Mouse (Mus musculus) liver, embryonic 11.5 days (tissue): ENCODE measurements at regions not wholly inside any gene's neighbourhood (a gene's known extent, or its start where the extent isn't known, plus 50 kb on each side); places are given as distances from the start of the nearest gene placed in this dataset.

ENCODE experiments used
- ATAC-seq: fragments of 200-750 bp; cut with Nextera tagmentation; replicated peaks from 2 replicates; pipeline ENCODE4 v1.8.0; 2017; ENCODE audit warnings: moderate number of reproducible peaks, mild to moderate bottlenecking, moderate TSS enrichment, moderate library complexity; ENCODE audit not compliant: low FRiP score
- DNase-seq: peaks from one replicate; pipeline ENCODE4 v3.0.0-alpha.2; 2017; ENCODE audit warnings: low spot score
- H3K27ac ChIP-seq: fragments of 300-500 bp; sonication (generic); 2 replicates; pipeline ENCODE4 v1.5.1; 2014; ENCODE audit warnings: mild to moderate bottlenecking, low read depth, low read length, control low read depth
- H3K27me3 ChIP-seq: fragments of 300-500 bp; sonication (generic); replicated peaks from 2 replicates; pipeline ENCODE4 v1.6.1; 2014; ENCODE audit warnings: low read length, mixed read lengths; ENCODE audit not compliant: control insufficient read depth, insufficient read depth
- H3K36me3 ChIP-seq: fragments of 300-500 bp; sonication (generic); 2 replicates; pipeline ENCODE4 v1.6.1; 2014; ENCODE audit warnings: mild to moderate bottlenecking, low read length, moderate library complexity, mixed read lengths; ENCODE audit not compliant: control insufficient read depth, insufficient read depth
- H3K4me1 ChIP-seq: fragments of 300-500 bp; sonication (generic); replicated peaks from 2 replicates; pipeline ENCODE4 v1.6.1; 2014; ENCODE audit warnings: low read length, mixed read lengths; ENCODE audit not compliant: control insufficient read depth, insufficient read depth
- H3K4me2 ChIP-seq: fragments of 300-500 bp; sonication (generic); 2 replicates; pipeline ENCODE4 v1.6.1; 2014; ENCODE audit warnings: mild to moderate bottlenecking, control low read depth, moderate library complexity
- H3K4me3 ChIP-seq: fragments of 300-500 bp; sonication (generic); 2 replicates; pipeline ENCODE4 v1.5.1; 2014; ENCODE audit warnings: low read depth, low read length, control low read depth
- H3K9ac ChIP-seq: fragments of 300-500 bp; sonication (generic); 2 replicates; pipeline ENCODE4 v1.6.1; 2014; ENCODE audit warnings: low read depth, low read length, control low read depth
- H3K9me3 ChIP-seq: fragments of 300-500 bp; sonication (generic); 2 replicates; pipeline ENCODE4 v1.6.1; 2016; ENCODE audit warnings: low read length, inconsistent platforms, mixed read lengths; ENCODE audit not compliant: control insufficient read depth
- WGBS: fragments of 180-500 bp; shearing (Covaris S2); extraction: QIAGEN DNeasy Blood & Tissue Kit; methylation state at CpG from one replicate; pipeline ENCODE4 v1.1.7; 2014; 5-methylcytosine and 5-hydroxymethylcytosine counted together

- DNase-seq (peak; percentile 76), ATAC-seq (peak; percentile 59; the same call in 1 of the 2 replicates)
- H3K4me1 ChIP-seq, result no peaks in the 10 kb centered on the region
- H3K36me3 ChIP-seq, result no peaks in the 10 kb centered on the region
- H3K27me3 ChIP-seq, result peaks cover 7% of the 10 kb centered on the region
- 7% methylated on average over 15 of the region's 15 CpGs for WGBS
- no peaks in the 10 kb centered on the region for H3K9me3 ChIP-seq
- H3K4me3 ChIP-seq, result no peak overlapping the region
- no peak overlapping the region for H3K27ac ChIP-seq
- H3K4me2 ChIP-seq, result peak overlapping the region; percentile 27
- H3K9ac ChIP-seq, result no peak overlapping the region
These were observed 58.8 kb upstream of the Dlk1 start for GRCm38 (mm10) chr12:109393795-109394194.

- no peak for DNase-seq
- H3K4me3 ChIP-seq, result no peak overlapping the region
- no peaks in the 10 kb centered on the region for H3K4me1 ChIP-seq
- H3K27me3 ChIP-seq, result peaks cover 7% of the 10 kb centered on the region
- H3K27ac ChIP-seq, result no peak overlapping the region
- H3K4me2 ChIP-seq, result no peak overlapping the region
- no peaks in the 10 kb centered on the region for H3K36me3 ChIP-seq
- no peak overlapping the region for H3K9ac ChIP-seq
- no peak for ATAC-seq
- WGBS, result 85% methylated on average over 11 of the region's 11 CpGs
- no peaks in the 10 kb centered on the region for H3K9me3 ChIP-seq
These were observed 58.2 kb upstream of the Dlk1 start for GRCm38 (mm10) chr12:109394396-109394795.

GRCm38 (mm10) chr12:109396614-109397013 lies 56.0 kb upstream of the Dlk1 start:
- Histone ChIP-seq H3K9ac (no peak overlapping the region), H3K27me3 (peaks cover 7% of the 10 kb centered on the region), H3K36me3 (no peaks in the 10 kb centered on the region), H3K4me2 (no peak overlapping the region), H3K4me3 (no peak overlapping the region), H3K27ac (no peak overlapping the region), H3K9me3 (no peaks in the 10 kb centered on the region), H3K4me1 (peaks cover 6% of the 10 kb centered on the region; the same call in 1 of the 2 replicates)
- ATAC-seq (no peak), DNase-seq (no peak)
- WGBS, result 82% methylated on average over 6 of the region's 6 CpGs

- Histone ChIP-seq H3K27me3 (peaks cover 7% of the 10 kb centered on the region), H3K27ac (0 out of 2 replicates have a peak overlapping the region, but pooled peaks have one; percentile 19), H3K4me1 (peaks cover 12% of the 10 kb centered on the region), H3K36me3 (no peaks in the 10 kb centered on the region), H3K9ac (no peak overlapping the region), H3K4me3 (no peak overlapping the region), H3K9me3 (no peaks in the 10 kb centered on the region), H3K4me2 (no peak overlapping the region)
- DNase-seq, result no peak
- WGBS, result 60% methylated on average over 12 of the region's 12 CpGs
- no peak for ATAC-seq
These were observed 55.2 kb upstream of the Dlk1 start for GRCm38 (mm10) chr12:109397175-109398058.

GRCm38 (mm10) chr12:109398473-109398872 lies 54.1 kb upstream of the Dlk1 start:
- Histone ChIP-seq H3K27me3 (no peaks in the 10 kb centered on the region; the same call in 1 of the 2 replicates), H3K36me3 (no peaks in the 10 kb centered on the region), H3K9me3 (no peaks in the 10 kb centered on the region), H3K4me2 (no peak overlapping the region), H3K4me1 (peaks cover 17% of the 10 kb centered on the region), H3K4me3 (no peak overlapping the region), H3K27ac (no peak overlapping the region; the same call in 1 of the 2 replicates), H3K9ac (no peak overlapping the region)
- 61% methylated on average over 7 of the region's 7 CpGs for WGBS
- ATAC-seq (no peak), DNase-seq (no peak)

- H3K4me1 ChIP-seq, result peaks cover 17% of the 10 kb centered on the region
- peak; percentile 22; the same call in 1 of the 2 replicates for ATAC-seq
These were observed 53.7 kb upstream of the Dlk1 start for GRCm38 (mm10) chr12:109398951-109399350.

DNA sequence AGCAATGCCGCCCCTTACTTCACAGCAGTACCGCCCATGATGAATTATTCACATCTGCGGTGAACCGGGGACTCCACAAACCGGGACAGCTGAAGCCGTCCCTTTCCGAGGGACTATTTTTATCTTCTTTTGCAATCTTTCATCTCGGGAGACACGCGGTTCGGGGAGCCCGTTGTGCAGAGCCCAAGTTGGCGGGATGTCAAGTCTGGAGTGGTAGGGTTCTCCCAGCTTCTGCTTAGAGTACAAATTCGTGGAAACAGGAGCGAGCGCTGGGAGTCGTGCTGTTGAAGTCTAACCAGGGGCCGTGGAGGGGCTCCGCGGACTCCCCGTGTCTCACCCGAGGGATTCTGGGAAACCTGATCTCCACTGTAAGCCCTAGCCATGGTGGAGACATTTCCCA lies 53.0 kb upstream of the Dlk1 start:
- H3K4me2 ChIP-seq, result peak overlapping the region; percentile 3; the same call in 1 of the 2 replicates

More at GRCm38 (mm10) chr12:109398951-109399350, 53.7 kb upstream of the Dlk1 start:
- H3K4me2 ChIP-seq, result no peak overlapping the region
- H3K36me3 ChIP-seq, result no peaks in the 10 kb centered on the region
- H3K9ac ChIP-seq, result no peak overlapping the region
- H3K4me3 ChIP-seq, result no peak overlapping the region
- WGBS, result 20% methylated on average over 6 of the region's 6 CpGs
- DNase-seq, result peak; percentile 52
- H3K9me3 ChIP-seq, result no peaks in the 10 kb centered on the region
- H3K27ac ChIP-seq, result no peak overlapping the region; the same call in 1 of the 2 replicates
- no peaks in the 10 kb centered on the region for H3K27me3 ChIP-seq

GRCm38 (mm10) chr12:109400041-109400440 lies 52.6 kb upstream of the Dlk1 start:
- WGBS, result 78% methylated on average over 7 of the region's 7 CpGs
- H3K4me3 ChIP-seq, result no peak overlapping the region
- no peak overlapping the region for H3K4me2 ChIP-seq
- DNase-seq, result no peak
- no peaks in the 10 kb centered on the region for H3K36me3 ChIP-seq
- H3K9ac ChIP-seq, result no peak overlapping the region
- no peak for ATAC-seq
- H3K27ac ChIP-seq, result peak overlapping the region; percentile 13; the same call in 1 of the 2 replicates
- H3K4me1 ChIP-seq, result peaks cover 17% of the 10 kb centered on the region
- H3K9me3 ChIP-seq, result no peaks in the 10 kb centered on the region
- H3K27me3 ChIP-seq, result no peaks in the 10 kb centered on the region

More for the DNA sequence above, 53.0 kb upstream of the Dlk1 start:
- Histone ChIP-seq H3K36me3 (no peaks in the 10 kb centered on the region), H3K4me3 (no peak overlapping the region), H3K27me3 (no peaks in the 10 kb centered on the region), H3K4me1 (peaks cover 17% of the 10 kb centered on the region), H3K27ac (peak overlapping the region; percentile 13; the same call in 1 of the 2 replicates), H3K9ac (no peak overlapping the region), H3K9me3 (no peaks in the 10 kb centered on the region)
- DNase-seq (no peak), ATAC-seq (no peak)
- 20% methylated on average over 22 of the region's 22 CpGs for WGBS
